Mouse (Mus musculus): ENCODE data around the gene Arfgef2. TPM values are rescaled to one million over a fixed set of nuclear protein-coding genes. Genes with fewer than 3 reads are reported as not detected.

Arfgef2 gene
- polyA plus RNA-seq, 1 experiment, result 8.4 TPM

DNA sequence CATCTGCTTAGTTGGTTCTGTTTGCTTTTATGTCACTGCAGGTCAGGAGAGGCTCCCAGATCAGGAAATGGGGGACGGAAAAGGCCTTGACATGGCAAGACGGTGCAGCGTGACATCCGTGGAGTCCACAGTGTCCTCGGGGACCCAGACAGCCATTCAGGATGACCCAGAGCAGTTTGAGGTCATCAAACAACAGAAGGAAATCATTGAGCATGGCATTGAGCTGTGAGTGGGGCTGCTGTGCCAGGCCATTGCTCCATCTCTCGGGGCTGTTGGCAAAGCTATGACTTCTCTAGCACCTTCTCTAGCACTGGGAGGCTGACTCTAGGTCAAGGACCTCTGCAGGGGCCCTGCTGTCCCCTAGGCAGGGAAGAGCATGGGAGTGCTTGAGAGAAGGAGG lies 51.0 kb downstream of the Arfgef2 start:
- H3K4me2 ChIP-seq (ENCODE audit: low read depth), result no peak overlapping the region
- peaks cover 41% of the 10 kb centered on the region for H3K36me3 ChIP-seq (ENCODE audit: control insufficient read depth, insufficient read depth)
- no peak for TF ChIP-seq TCF3 (IDR thresholded peaks at IDR 0.05; ENCODE audit: insufficient read length, low read depth)
- TF ChIP-seq TCF12 (IDR thresholded peaks at IDR 0.05; ENCODE audit: insufficient read depth, poor library complexity, severe bottlenecking), result no peak
- TF ChIP-seq MYOG (IDR thresholded peaks at IDR 0.05; ENCODE audit: control insufficient read depth in 1 of 3, insufficient read depth in 1 of 3, insufficient read length in 2 of 3, low read depth in 2 of 3), result no peak
- no peak for TF ChIP-seq E2F4 (IDR thresholded peaks at IDR 0.05; ENCODE audit: insufficient read depth)
- no peaks in the 10 kb centered on the region for H3K27me3 ChIP-seq (ENCODE audit: control insufficient read depth, insufficient read depth, insufficient read length)
- H3ac ChIP-seq (ENCODE audit: control insufficient read depth, insufficient read length), result no peak overlapping the region
- H3K4me3 ChIP-seq, result no peak overlapping the region
- no peaks in the 10 kb centered on the region for H3K79me2 ChIP-seq (ENCODE audit: control insufficient read depth, insufficient read depth)

DNA sequence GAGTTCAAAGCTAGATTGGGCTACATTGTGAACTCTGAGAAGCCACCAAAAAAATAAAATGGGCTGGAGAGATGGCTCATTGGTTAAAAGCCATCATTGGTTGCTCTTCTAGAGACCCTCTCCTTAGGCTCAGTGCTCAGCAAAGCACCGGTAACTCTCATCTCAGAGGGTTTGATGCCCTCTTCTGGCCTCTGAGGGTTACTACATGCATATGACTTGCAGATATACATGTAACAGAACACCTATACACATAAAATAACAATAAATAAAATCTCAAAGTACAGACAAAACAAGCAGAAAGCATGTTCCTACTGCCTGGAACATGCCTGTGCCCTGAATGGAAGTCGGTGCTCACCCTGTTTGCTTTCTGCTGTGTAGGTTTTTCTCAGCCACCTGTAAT lies 51.7 kb downstream of the Arfgef2 start:
- Histone ChIP-seq H3K79me2 (ENCODE audit: control insufficient read depth, insufficient read depth) (no peaks in the 10 kb centered on the region), H3K27me3 (ENCODE audit: control insufficient read depth, insufficient read depth, insufficient read length) (no peaks in the 10 kb centered on the region), H3ac (ENCODE audit: control insufficient read depth, insufficient read length) (no peak overlapping the region), H3K4me3 (no peak overlapping the region), H3K36me3 (ENCODE audit: control insufficient read depth, insufficient read depth) (peaks cover 33% of the 10 kb centered on the region), H3K4me2 (ENCODE audit: low read depth) (no peak overlapping the region)
- TF ChIP-seq REST (IDR thresholded peaks at IDR 0.05; ENCODE audit: insufficient read depth, insufficient read length), result no peak
- no peak for TF ChIP-seq TCF12 (IDR thresholded peaks at IDR 0.05; ENCODE audit: insufficient read depth, poor library complexity, severe bottlenecking)
- no peak for TF ChIP-seq USF1 (IDR thresholded peaks at IDR 0.05; ENCODE audit: low read depth)
- TF ChIP-seq E2F4 (IDR thresholded peaks at IDR 0.05; ENCODE audit: insufficient read depth), result no peak

DNA sequence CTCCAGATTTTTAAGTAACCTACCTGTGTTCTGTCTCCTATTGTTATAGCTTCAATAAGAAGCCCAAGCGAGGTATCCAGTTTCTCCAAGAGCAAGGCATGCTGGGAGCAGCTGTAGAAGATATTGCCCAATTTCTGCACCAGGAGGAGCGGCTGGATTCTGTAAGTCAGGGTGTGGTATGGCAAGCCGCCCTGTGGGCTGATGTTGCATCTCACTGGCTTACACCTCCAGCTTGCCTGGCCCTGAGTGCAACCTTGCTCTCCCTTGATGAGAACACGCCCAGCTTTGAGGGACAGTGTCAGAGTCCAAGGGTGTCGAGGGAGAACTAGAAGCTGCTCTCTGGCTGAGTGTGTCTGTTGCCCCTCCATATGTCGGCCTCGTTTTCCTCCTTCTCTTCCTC lies 53.8 kb downstream of the Arfgef2 start:
- H3K27me3 ChIP-seq (ENCODE audit: control insufficient read depth, insufficient read depth, insufficient read length), result no peaks in the 10 kb centered on the region
- no peak for TF ChIP-seq E2F4 (IDR thresholded peaks at IDR 0.05; ENCODE audit: insufficient read depth)
- TF ChIP-seq MAX (IDR thresholded peaks at IDR 0.05; ENCODE audit: low read depth), result no peak
- no peak for TF ChIP-seq POLR2AphosphoS2 (IDR thresholded peaks at IDR 0.05; ENCODE audit: insufficient read length, low read depth)
- no peak for TF ChIP-seq MYOD1 (IDR thresholded peaks at IDR 0.05; ENCODE audit: control insufficient read depth in 1 of 3, insufficient read length in 2 of 3, low read depth in 2 of 3)
- TF ChIP-seq SRF (IDR thresholded peaks at IDR 0.05; ENCODE audit: control insufficient read depth, insufficient read length, low read depth), result no peak
- TF ChIP-seq CEBPB (IDR thresholded peaks at IDR 0.05; ENCODE audit: insufficient read depth, poor library complexity, severe bottlenecking), result 0 out of 2 replicates have a peak, but pooled peaks have one; percentile 20
- H3ac ChIP-seq (ENCODE audit: control insufficient read depth, insufficient read length), result no peak overlapping the region
- no peak overlapping the region for H3K4me2 ChIP-seq (ENCODE audit: low read depth)
- no peak overlapping the region for H3K4me3 ChIP-seq
- H3K36me3 ChIP-seq (ENCODE audit: control insufficient read depth, insufficient read depth), result peaks cover 31% of the 10 kb centered on the region
- no peaks in the 10 kb centered on the region for H3K79me2 ChIP-seq (ENCODE audit: control insufficient read depth, insufficient read depth)

DNA sequence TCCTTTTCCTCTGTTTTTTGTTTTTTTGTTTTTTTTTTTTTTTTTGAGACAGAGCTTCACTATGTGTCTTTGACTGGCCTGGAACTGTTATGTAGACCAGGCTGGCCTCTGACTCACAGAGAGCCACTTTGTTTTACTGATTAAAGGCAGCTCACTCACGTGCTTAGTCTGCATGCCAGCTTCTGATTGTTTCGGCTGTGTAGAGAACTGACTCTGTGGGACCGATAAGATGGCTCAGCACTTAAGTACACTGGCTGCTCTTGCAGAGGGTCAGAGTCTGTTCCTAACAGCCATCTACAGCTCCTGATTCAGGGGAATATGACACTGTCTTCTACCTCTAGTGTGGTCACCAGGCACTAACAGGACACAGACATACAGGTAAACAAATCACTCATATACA lies 57.1 kb downstream of the Arfgef2 start:
- TF ChIP-seq POLR2AphosphoS2 (IDR thresholded peaks at IDR 0.05; ENCODE audit: insufficient read length, low read depth) (no peak), MYOG (IDR thresholded peaks at IDR 0.05; ENCODE audit: control insufficient read depth in 1 of 3, insufficient read depth in 1 of 3, insufficient read length in 2 of 3, low read depth in 2 of 3) (no peak), MYOD1 (IDR thresholded peaks at IDR 0.05; ENCODE audit: control insufficient read depth in 1 of 3, insufficient read length in 2 of 3, low read depth in 2 of 3) (no peak), USF1 (IDR thresholded peaks at IDR 0.05; ENCODE audit: low read depth) (no peak), E2F4 (IDR thresholded peaks at IDR 0.05; ENCODE audit: insufficient read depth) (no peak), TCF3 (IDR thresholded peaks at IDR 0.05; ENCODE audit: insufficient read length, low read depth) (no peak), TCF12 (IDR thresholded peaks at IDR 0.05; ENCODE audit: insufficient read depth, poor library complexity, severe bottlenecking) (no peak)
- no peak overlapping the region for H3K4me2 ChIP-seq (ENCODE audit: low read depth)
- H3K36me3 ChIP-seq (ENCODE audit: control insufficient read depth, insufficient read depth), result peaks cover 37% of the 10 kb centered on the region
- H3K4me3 ChIP-seq, result no peak overlapping the region
- H3K79me2 ChIP-seq (ENCODE audit: control insufficient read depth, insufficient read depth), result no peaks in the 10 kb centered on the region
- H3K27me3 ChIP-seq (ENCODE audit: control insufficient read depth, insufficient read depth, insufficient read length), result no peaks in the 10 kb centered on the region
- no peak overlapping the region for H3ac ChIP-seq (ENCODE audit: control insufficient read depth, insufficient read length)

DNA sequence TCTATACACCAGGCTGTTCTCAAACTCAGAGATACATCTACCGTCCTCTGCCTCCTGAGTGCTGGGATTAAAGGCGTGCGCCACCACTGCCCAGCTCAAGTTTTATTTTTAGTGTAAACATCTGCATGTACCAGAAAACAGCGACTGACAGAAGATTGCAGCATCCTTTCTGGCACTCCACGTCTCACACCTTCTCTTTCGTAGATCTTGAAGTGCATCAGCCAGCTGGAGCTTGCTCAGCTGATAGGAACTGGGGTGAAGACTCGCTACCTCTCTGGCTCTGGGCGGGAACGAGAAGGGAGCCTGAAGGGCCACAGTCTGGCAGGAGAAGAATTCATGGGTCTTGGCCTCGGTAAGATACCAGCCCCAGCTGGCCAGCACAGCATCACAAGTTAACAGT lies 60.1 kb downstream of the Arfgef2 start:
- Histone ChIP-seq H3K4me3 (no peak overlapping the region), H3K79me2 (ENCODE audit: control insufficient read depth, insufficient read depth) (no peaks in the 10 kb centered on the region), H3K4me2 (ENCODE audit: low read depth) (no peak overlapping the region), H3K27me3 (ENCODE audit: control insufficient read depth, insufficient read depth, insufficient read length) (no peaks in the 10 kb centered on the region), H3K36me3 (ENCODE audit: control insufficient read depth, insufficient read depth) (peaks cover 44% of the 10 kb centered on the region), H3ac (ENCODE audit: control insufficient read depth, insufficient read length) (no peak overlapping the region)
- TF ChIP-seq REST (IDR thresholded peaks at IDR 0.05; ENCODE audit: insufficient read depth, insufficient read length), result no peak
- TF ChIP-seq CEBPB (IDR thresholded peaks at IDR 0.05; ENCODE audit: insufficient read depth, poor library complexity, severe bottlenecking), result no peak
- TF ChIP-seq SRF (IDR thresholded peaks at IDR 0.05; ENCODE audit: control insufficient read depth, insufficient read length, low read depth), result no peak
- no peak for TF ChIP-seq TCF3 (IDR thresholded peaks at IDR 0.05; ENCODE audit: insufficient read length, low read depth)
- TF ChIP-seq POLR2AphosphoS2 (IDR thresholded peaks at IDR 0.05; ENCODE audit: insufficient read length, low read depth), result no peak
- TF ChIP-seq MYOG (IDR thresholded peaks at IDR 0.05; ENCODE audit: control insufficient read depth in 1 of 3, insufficient read depth in 1 of 3, insufficient read length in 2 of 3, low read depth in 2 of 3), result no peak
- no peak for TF ChIP-seq E2F4 (IDR thresholded peaks at IDR 0.05; ENCODE audit: insufficient read depth)
- no peak for TF ChIP-seq MAX (IDR thresholded peaks at IDR 0.05; ENCODE audit: low read depth)
- no peak for TF ChIP-seq USF1 (IDR thresholded peaks at IDR 0.05; ENCODE audit: low read depth)
- no peak for TF ChIP-seq POLR2A (IDR thresholded peaks at IDR 0.05; ENCODE audit: insufficient read length, low read depth)
- no peak for TF ChIP-seq MYOD1 (IDR thresholded peaks at IDR 0.05; ENCODE audit: control insufficient read depth in 1 of 3, insufficient read length in 2 of 3, low read depth in 2 of 3)
- no peak for TF ChIP-seq TCF12 (IDR thresholded peaks at IDR 0.05; ENCODE audit: insufficient read depth, poor library complexity, severe bottlenecking)

Data from myocyte (in vitro differentiated cells).